Mouse (Mus musculus): ENCODE measurements around the gene Fosl1. TPM values are rescaled to one million over a fixed set of nuclear protein-coding genes. Genes with fewer than 3 reads are reported as not detected.

The Fosl1 gene
- polyA plus RNA-seq, 1 experiment from 2014 or later, result not detected

DNA sequence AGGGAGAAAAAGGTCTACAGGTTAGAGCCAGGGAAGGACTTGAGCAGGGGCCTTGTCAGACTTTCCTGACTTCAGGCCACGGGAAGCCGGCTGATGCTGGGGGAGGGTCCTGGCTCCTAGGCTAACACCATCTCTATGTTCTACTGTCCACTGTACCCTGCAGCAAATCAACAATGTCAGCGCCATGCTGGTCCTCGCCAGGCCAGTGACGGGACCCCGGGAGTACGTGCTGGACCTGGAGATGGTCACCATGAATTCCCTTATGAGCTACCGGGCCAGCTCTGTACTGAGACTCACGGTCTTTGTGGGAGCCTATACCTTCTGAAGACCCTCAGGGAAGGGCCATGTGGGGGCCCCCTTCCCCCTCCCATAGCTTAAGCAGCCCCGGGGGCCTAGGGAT lies 34.1 kb downstream of the Fosl1 start:
- no peaks in the 10 kb centered on the region for H3K27me3 ChIP-seq (ENCODE audit: control insufficient read depth, insufficient read depth, low read length)
- no peaks in the 10 kb centered on the region for H3K4me1 ChIP-seq (ENCODE audit: control insufficient read depth, insufficient read depth, low read length)
- no peak overlapping the region for H3K9ac ChIP-seq (ENCODE audit: low read length)
- H3K4me2 ChIP-seq (ENCODE audit: low read depth, low read length), result no peak overlapping the region
- H3K4me3 ChIP-seq (replicated peaks; ENCODE audit: low read length), result no peak overlapping the region
- ATAC-seq (ENCODE audit: insufficient read depth, low FRiP score), result no peak
- no peaks in the 10 kb centered on the region for H3K9me3 ChIP-seq (replicated peaks; ENCODE audit: control insufficient read depth, low read length)
- WGBS, result 87% methylated on average over 10 of the region's 10 CpGs
- H3K36me3 ChIP-seq (ENCODE audit: control insufficient read depth, insufficient read depth, low read length), result 0 out of 2 replicates have a peak, but pooled peaks cover 15% of the 10 kb centered on the region
- no peak overlapping the region for H3K27ac ChIP-seq (ENCODE audit: low read length)

GRCm38 (mm10) chr19:5483386-5484359 lies 36.3 kb downstream of the Fosl1 start:
- ATAC-seq (ENCODE audit: insufficient read depth, low FRiP score), result no peak
- 0 out of 2 replicates have a peak, but pooled peaks cover 15% of the 10 kb centered on the region for H3K36me3 ChIP-seq (ENCODE audit: control insufficient read depth, insufficient read depth, low read length)
- H3K27me3 ChIP-seq (ENCODE audit: control insufficient read depth, insufficient read depth, low read length), result no peaks in the 10 kb centered on the region
- WGBS, result 92% methylated on average over 19 of the region's 19 CpGs
- no peak overlapping the region for H3K4me3 ChIP-seq (replicated peaks; ENCODE audit: low read length)
- no peaks in the 10 kb centered on the region for H3K9me3 ChIP-seq (replicated peaks; ENCODE audit: control insufficient read depth, low read length)
- no peak overlapping the region for H3K27ac ChIP-seq (ENCODE audit: low read length)
- peaks cover 9% of the 10 kb centered on the region for H3K4me1 ChIP-seq (ENCODE audit: control insufficient read depth, insufficient read depth, low read length)
- no peak overlapping the region for H3K9ac ChIP-seq (ENCODE audit: low read length)
- H3K4me2 ChIP-seq (ENCODE audit: low read depth, low read length), result no peak overlapping the region

DNA sequence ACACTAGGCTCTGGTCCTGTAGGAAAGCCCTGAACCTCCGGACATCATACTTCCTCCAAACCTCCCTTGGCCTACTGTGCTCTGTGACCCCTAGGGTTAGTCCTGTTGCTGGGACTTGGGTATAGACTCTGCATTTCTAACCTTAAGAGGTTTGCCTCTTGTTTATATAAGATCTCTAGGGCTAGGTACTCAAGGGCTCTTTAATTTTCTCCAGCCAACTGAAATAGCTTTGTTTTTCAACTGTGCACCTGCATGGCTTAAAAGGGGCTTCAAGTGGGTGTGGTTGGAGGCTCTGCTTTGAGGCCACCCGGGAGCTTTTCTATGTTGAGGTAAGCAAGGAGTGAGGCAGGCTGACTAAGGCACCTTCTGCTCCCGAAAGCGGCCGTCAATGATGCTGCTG lies 37.1 kb downstream of the Fosl1 start:
- no peak overlapping the region for H3K9ac ChIP-seq (ENCODE audit: low read length)
- ATAC-seq (ENCODE audit: insufficient read depth, low FRiP score), result no peak
- H3K4me2 ChIP-seq (ENCODE audit: low read depth, low read length), result no peak overlapping the region
- peaks cover 15% of the 10 kb centered on the region for H3K4me1 ChIP-seq (ENCODE audit: control insufficient read depth, insufficient read depth, low read length)
- H3K4me3 ChIP-seq (replicated peaks; ENCODE audit: low read length), result no peak overlapping the region
- no peak overlapping the region for H3K27ac ChIP-seq (ENCODE audit: low read length)
- no peaks in the 10 kb centered on the region for H3K9me3 ChIP-seq (replicated peaks; ENCODE audit: control insufficient read depth, low read length)
- H3K36me3 ChIP-seq (ENCODE audit: control insufficient read depth, insufficient read depth, low read length), result 0 out of 2 replicates have a peak, but pooled peaks cover 15% of the 10 kb centered on the region
- no peaks in the 10 kb centered on the region for H3K27me3 ChIP-seq (ENCODE audit: control insufficient read depth, insufficient read depth, low read length)
- 86% methylated on average over 5 of the region's 5 CpGs for WGBS

GRCm38 (mm10) chr19:5485371-5485770 lies 38.0 kb downstream of the Fosl1 start:
- H3K36me3 ChIP-seq (ENCODE audit: control insufficient read depth, insufficient read depth, low read length), result 0 out of 2 replicates have a peak, but pooled peaks cover 15% of the 10 kb centered on the region
- H3K27me3 ChIP-seq (ENCODE audit: control insufficient read depth, insufficient read depth, low read length), result no peaks in the 10 kb centered on the region
- H3K9me3 ChIP-seq (replicated peaks; ENCODE audit: control insufficient read depth, low read length), result no peaks in the 10 kb centered on the region
- no peak overlapping the region for H3K27ac ChIP-seq (ENCODE audit: low read length)
- no peak for ATAC-seq (ENCODE audit: insufficient read depth, low FRiP score)
- peaks cover 18% of the 10 kb centered on the region for H3K4me1 ChIP-seq (ENCODE audit: control insufficient read depth, insufficient read depth, low read length)
- H3K4me2 ChIP-seq (ENCODE audit: low read depth, low read length), result no peak overlapping the region
- H3K9ac ChIP-seq (ENCODE audit: low read length), result no peak overlapping the region
- no peak overlapping the region for H3K4me3 ChIP-seq (replicated peaks; ENCODE audit: low read length)
- 89% methylated on average over 8 of the region's 8 CpGs for WGBS

DNA sequence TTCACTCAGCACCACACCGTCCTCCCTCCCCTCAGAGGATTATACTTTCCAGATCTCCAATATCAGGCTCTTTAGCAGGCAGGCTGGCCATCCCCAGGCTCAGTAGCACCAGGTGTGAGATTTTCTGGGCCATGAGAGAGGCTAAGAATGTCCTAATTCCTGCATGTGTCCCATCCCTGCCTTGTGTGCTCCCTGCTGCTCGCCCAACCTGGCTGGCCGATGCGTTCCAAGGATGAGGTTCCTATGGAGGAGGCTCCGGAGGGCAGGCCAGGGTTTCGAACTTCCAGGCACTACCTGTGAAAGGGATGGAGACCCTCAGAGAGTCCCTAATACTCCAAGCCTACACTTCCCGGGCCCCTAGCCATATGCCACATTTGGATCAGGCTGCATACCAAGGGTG lies 38.5 kb downstream of the Fosl1 start:
- H3K27ac ChIP-seq (ENCODE audit: low read length), result no peak overlapping the region
- H3K9ac ChIP-seq (ENCODE audit: low read length), result no peak overlapping the region
- H3K27me3 ChIP-seq (ENCODE audit: control insufficient read depth, insufficient read depth, low read length), result no peaks in the 10 kb centered on the region
- no peak overlapping the region for H3K4me2 ChIP-seq (ENCODE audit: low read depth, low read length)
- H3K9me3 ChIP-seq (replicated peaks; ENCODE audit: control insufficient read depth, low read length), result no peaks in the 10 kb centered on the region
- H3K4me3 ChIP-seq (replicated peaks; ENCODE audit: low read length), result no peak overlapping the region
- H3K36me3 ChIP-seq (ENCODE audit: control insufficient read depth, insufficient read depth, low read length), result 0 out of 2 replicates have a peak, but pooled peaks cover 15% of the 10 kb centered on the region
- WGBS, result 90% methylated on average over 7 of the region's 7 CpGs
- H3K4me1 ChIP-seq (ENCODE audit: control insufficient read depth, insufficient read depth, low read length), result peaks cover 18% of the 10 kb centered on the region
- no peak for ATAC-seq (ENCODE audit: insufficient read depth, low FRiP score)

DNA sequence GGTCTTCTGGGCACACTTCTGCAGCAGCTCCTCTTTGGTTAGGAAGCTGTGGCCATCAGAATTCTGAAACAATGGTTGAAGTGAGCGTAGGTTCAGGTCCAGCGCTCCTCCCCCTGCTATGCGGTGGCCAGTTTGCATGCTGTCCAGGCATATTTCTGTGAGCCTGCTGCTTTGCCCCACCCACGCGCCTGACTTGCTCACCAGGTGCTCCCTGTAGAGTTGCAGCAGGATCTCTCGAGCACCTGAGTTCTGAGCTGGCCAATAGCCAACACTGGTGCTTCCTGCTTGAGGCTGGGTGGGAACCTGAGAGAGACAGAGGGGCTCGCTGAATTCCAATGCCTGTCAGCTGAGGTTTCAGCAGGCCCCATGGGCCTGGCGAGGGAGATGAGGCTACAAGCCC lies 38.9 kb downstream of the Fosl1 start:
- WGBS, result 68% methylated on average over 8 of the region's 8 CpGs
- Histone ChIP-seq H3K4me1 (ENCODE audit: control insufficient read depth, insufficient read depth, low read length) (peaks cover 18% of the 10 kb centered on the region), H3K4me3 (replicated peaks; ENCODE audit: low read length) (no peak overlapping the region), H3K4me2 (ENCODE audit: low read depth, low read length) (no peak overlapping the region), H3K27me3 (ENCODE audit: control insufficient read depth, insufficient read depth, low read length) (no peaks in the 10 kb centered on the region), H3K36me3 (ENCODE audit: control insufficient read depth, insufficient read depth, low read length) (0 out of 2 replicates have a peak, but pooled peaks cover 15% of the 10 kb centered on the region), H3K9ac (ENCODE audit: low read length) (no peak overlapping the region), H3K9me3 (replicated peaks; ENCODE audit: control insufficient read depth, low read length) (no peaks in the 10 kb centered on the region), H3K27ac (ENCODE audit: low read length) (no peak overlapping the region)
- no peak for ATAC-seq (ENCODE audit: insufficient read depth, low FRiP score)

DNA sequence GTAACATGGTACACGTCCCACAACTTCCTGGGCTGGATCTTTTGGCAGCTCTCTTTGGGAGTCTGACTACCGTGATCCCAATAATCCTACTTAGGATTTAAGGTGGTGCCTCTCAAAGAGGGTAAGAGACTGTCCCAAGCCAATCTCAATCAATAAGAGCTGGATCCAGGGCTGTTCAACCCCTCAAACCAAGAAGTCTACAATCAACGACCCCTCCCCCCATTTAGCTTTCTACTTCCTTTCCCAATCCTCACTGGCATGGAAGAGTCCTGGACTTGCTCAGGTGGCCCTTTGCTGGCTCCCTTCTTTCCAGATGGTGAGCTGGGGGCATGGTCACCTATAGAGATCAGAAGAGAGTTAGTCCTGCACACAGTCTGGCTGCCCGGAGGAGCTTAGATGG lies 39.4 kb downstream of the Fosl1 start:
- no peaks in the 10 kb centered on the region for H3K27me3 ChIP-seq (ENCODE audit: control insufficient read depth, insufficient read depth, low read length)
- peaks cover 19% of the 10 kb centered on the region for H3K4me1 ChIP-seq (ENCODE audit: control insufficient read depth, insufficient read depth, low read length)
- H3K27ac ChIP-seq (ENCODE audit: low read length), result no peak overlapping the region
- H3K36me3 ChIP-seq (ENCODE audit: control insufficient read depth, insufficient read depth, low read length), result 0 out of 2 replicates have a peak, but pooled peaks cover 15% of the 10 kb centered on the region
- 0 out of 2 replicates have a peak overlapping the region, but pooled peaks have one; percentile 93 for H3K4me2 ChIP-seq (ENCODE audit: low read depth, low read length)
- no peak overlapping the region for H3K9ac ChIP-seq (ENCODE audit: low read length)
- H3K9me3 ChIP-seq (replicated peaks; ENCODE audit: control insufficient read depth, low read length), result no peaks in the 10 kb centered on the region
- no peak for ATAC-seq (ENCODE audit: insufficient read depth, low FRiP score)
- WGBS, result 76% methylated on average over 4 of the region's 4 CpGs
- no peak overlapping the region for H3K4me3 ChIP-seq (replicated peaks; ENCODE audit: low read length)

GRCm38 (mm10) chr19:5487768-5488550 lies 40.6 kb downstream of the Fosl1 start, which contains the start of gene Mus81:
Gene Mus81 (minus strand): TSS chr19:5488402.
- H3K9me3 ChIP-seq (replicated peaks; ENCODE audit: control insufficient read depth, low read length), result no peaks in the 10 kb centered on the region

More at GRCm38 (mm10) chr19:5487768-5488550, 40.6 kb downstream of the Fosl1 start, which contains the start of gene Mus81:
- peak within 1 kb of the TSS; percentile 83 for H3K9ac ChIP-seq (ENCODE audit: low read length)
- peak within 1 kb of the TSS; percentile 100 for H3K27ac ChIP-seq (ENCODE audit: low read length)
- peaks cover 14% of the 10 kb centered on the region; the same call in 1 of the 2 replicates for H3K36me3 ChIP-seq (ENCODE audit: control insufficient read depth, insufficient read depth, low read length)
- H3K4me3 ChIP-seq (replicated peaks; ENCODE audit: low read length), result peak within 1 kb of the TSS; percentile 63
- peak; percentile 77 for ATAC-seq (ENCODE audit: insufficient read depth, low FRiP score)
- peaks cover 28% of the 10 kb centered on the region for H3K4me1 ChIP-seq (ENCODE audit: control insufficient read depth, insufficient read depth, low read length)
- WGBS, result under 1% methylated on average over 39 of the region's 39 CpGs
- H3K4me2 ChIP-seq (ENCODE audit: low read depth, low read length), result peak within 1 kb of the TSS; percentile 93
- no peaks in the 10 kb centered on the region for H3K27me3 ChIP-seq (ENCODE audit: control insufficient read depth, insufficient read depth, low read length)
